Comparison of ENCODE assay signal across 26 mouse cellular contexts in the genomic region with DNA sequence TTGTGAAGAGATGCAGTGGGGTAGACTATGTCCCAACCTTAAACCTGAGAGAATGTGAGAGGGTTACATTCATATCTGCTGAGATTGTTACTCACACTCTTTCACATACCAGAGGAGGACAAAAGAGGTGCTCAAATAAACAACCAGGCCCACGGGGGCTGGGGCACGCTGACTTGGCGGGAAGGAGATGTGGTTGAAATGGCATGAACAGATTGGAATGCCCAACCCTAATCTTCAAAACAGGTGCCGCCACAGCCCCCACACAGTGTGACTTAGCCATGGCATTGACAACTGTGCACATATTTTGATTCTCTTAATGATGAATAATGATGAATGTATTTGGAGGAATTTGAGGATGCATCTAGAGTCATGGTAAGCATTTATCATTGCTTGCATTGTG.
DNase-seq lines count a peak whose midpoint lies in the region; ATAC-seq and TF ChIP-seq lines count a peak whose summit lies in the region.
"Had no signal": no experiment of that assay in that cellular context is flagged by ENCODE, and none has a peak within 500 bp of the region (broad histone marks: within the 10 kb centered on the region; RNA-seq: fewer than 3 reads in every experiment).

No protein-coding gene starts in this region.

- no peak for TF ChIP-seq EP300 in lung, postnatal 0 days (IDR thresholded peaks at IDR 0.05)

- H3K27me3 ChIP-seq in heart, embryonic 12.5 days (replicated peaks): peaks cover 46% of the 10 kb centered on the region; the same call in 1 of the 2 replicates
- no peaks in the 10 kb centered on the region for H3K27me3 ChIP-seq in lung, embryonic 14.5 days (ENCODE audit: insufficient read depth, low read length)
- no peaks in the 10 kb centered on the region for H3K27me3 ChIP-seq in lung, postnatal 0 days (replicated peaks; ENCODE audit: insufficient read depth, low read length)
- no peaks in the 10 kb centered on the region for H3K27me3 ChIP-seq in kidney, embryonic 16.5 days (ENCODE audit: insufficient read depth, low read length)
- no peaks in the 10 kb centered on the region for H3K27me3 ChIP-seq in kidney, embryonic 14.5 days (ENCODE audit: control insufficient read depth, insufficient read depth, low read length)
- H3K27me3 ChIP-seq: CH12.LX; embryonic facial prominence, embryonic 13.5 days; embryonic facial prominence, embryonic 15.5 days; forebrain, embryonic 12.5 days had no signal

- 86% methylated on average over 4 of the region's 4 CpGs for whole genome bisulfite sequencing in heart, embryonic 12.5 days
- WGBS in lung, embryonic 14.5 days: 74% methylated on average over 4 of the region's 4 CpGs
- WGBS in lung, postnatal 0 days: 77% methylated on average over 4 of the region's 4 CpGs
- 87% methylated on average over 4 of the region's 4 CpGs for WGBS in kidney, embryonic 16.5 days
- WGBS in kidney, embryonic 14.5 days: 88% methylated on average over 4 of the region's 4 CpGs

- ATAC-seq in heart, embryonic 12.5 days (ENCODE audit: insufficient number of reproducible peaks, low FRiP score): no peak
- no peak for ATAC-seq in lung, embryonic 14.5 days (ENCODE audit: insufficient read depth)
- ATAC-seq in lung, postnatal 0 days: no peak
- no peak for ATAC-seq in kidney, embryonic 16.5 days (ENCODE audit: low FRiP score, low TSS enrichment)
- ATAC-seq in kidney, embryonic 14.5 days (ENCODE audit: low FRiP score, low TSS enrichment): no peak
- ATAC-seq: CD4-positive, CD25-positive, alpha-beta regulatory T cell, adult 4 months; forebrain, embryonic 14.5 days; forebrain, embryonic 16.5 days had no signal

- H3K4me1 ChIP-seq in heart, embryonic 12.5 days (replicated peaks): peaks cover 7% of the 10 kb centered on the region; the same call in 1 of the 2 replicates
- H3K4me1 ChIP-seq in lung, embryonic 14.5 days (ENCODE audit: insufficient read depth): no peaks in the 10 kb centered on the region
- H3K4me1 ChIP-seq in lung, postnatal 0 days (ENCODE audit: insufficient read depth, low read depth, low read length): no peaks in the 10 kb centered on the region
- no peaks in the 10 kb centered on the region for H3K4me1 ChIP-seq in kidney, embryonic 16.5 days (ENCODE audit: insufficient read depth, low read length)
- H3K4me1 ChIP-seq in kidney, embryonic 14.5 days (ENCODE audit: control insufficient read depth, insufficient read depth, low read length): no peaks in the 10 kb centered on the region
- H3K4me1 ChIP-seq: embryonic facial prominence, embryonic 15.5 days; forebrain, embryonic 10.5 days; forebrain, embryonic 12.5 days had no signal

- no peak overlapping the region for H3K4me3 ChIP-seq in heart, embryonic 12.5 days
- H3K4me3 ChIP-seq in lung, embryonic 14.5 days (ENCODE audit: low read depth, low read length): no peak overlapping the region
- H3K4me3 ChIP-seq in lung, postnatal 0 days (ENCODE audit: low read depth, low read length): no peak overlapping the region
- H3K4me3 ChIP-seq in kidney, embryonic 16.5 days (ENCODE audit: low read length): no peak overlapping the region
- H3K4me3 ChIP-seq in kidney, embryonic 14.5 days (ENCODE audit: low read length): no peak overlapping the region
- H3K4me3 ChIP-seq: embryonic facial prominence, embryonic 13.5 days; embryonic facial prominence, embryonic 15.5 days; erythroblast, embryonic 14.5 days; forebrain, embryonic 10.5 days; forebrain, embryonic 12.5 days had no signal

- no peaks in the 10 kb centered on the region for H3K36me3 ChIP-seq in heart, embryonic 12.5 days
- H3K36me3 ChIP-seq in lung, embryonic 14.5 days (ENCODE audit: insufficient read depth): no peaks in the 10 kb centered on the region
- H3K36me3 ChIP-seq in lung, postnatal 0 days (ENCODE audit: insufficient read depth, low read length): no peaks in the 10 kb centered on the region
- no peaks in the 10 kb centered on the region for H3K36me3 ChIP-seq in kidney, embryonic 16.5 days (ENCODE audit: insufficient read depth, low read length)
- H3K36me3 ChIP-seq in kidney, embryonic 14.5 days (ENCODE audit: control insufficient read depth, insufficient read depth, low read length): no peaks in the 10 kb centered on the region
- H3K36me3 ChIP-seq: embryonic facial prominence, embryonic 13.5 days; embryonic facial prominence, embryonic 15.5 days; forebrain, embryonic 10.5 days; forebrain, embryonic 12.5 days; G1E had no signal

- TF ChIP-seq CTCF in lung, embryonic 14.5 days (IDR thresholded peaks at IDR 0.05; ENCODE audit: low read depth): no peak
- no peak for TF ChIP-seq CTCF in lung, postnatal 0 days (IDR thresholded peaks at IDR 0.05)

- no peak overlapping the region for H3K9ac ChIP-seq in heart, embryonic 12.5 days
- H3K9ac ChIP-seq in lung, embryonic 14.5 days: no peak overlapping the region
- no peak overlapping the region for H3K9ac ChIP-seq in lung, postnatal 0 days (replicated peaks; ENCODE audit: low read depth)
- H3K9ac ChIP-seq in kidney, embryonic 16.5 days (replicated peaks; ENCODE audit: low read length): no peak overlapping the region
- no peak overlapping the region for H3K9ac ChIP-seq in kidney, embryonic 14.5 days (ENCODE audit: low read depth, low read length)
- H3K9ac ChIP-seq: embryonic facial prominence, embryonic 13.5 days; embryonic facial prominence, embryonic 15.5 days; forebrain, embryonic 12.5 days had no signal

- peak; percentile 42 for DNase-seq in heart, adult 11 months
- DNase-seq in lung, embryonic 14.5 days: peak; percentile 0
- no peak for DNase-seq in lung, postnatal 0 days (ENCODE audit: low spot score)
- DNase-seq in Muller cell, postnatal 12 days (ENCODE audit: inconsistent ontology term): peak; percentile 93
- DNase-seq: adrenal gland, postnatal 10 days; adrenal gland, postnatal 25 days; cerebellum, adult 11 months; cerebellum, adult 18-20 months; cerebellum, adult 8-10 months; cerebellum, adult 9-11 months; cerebellum, postnatal 14 days; cerebellum, postnatal 36 days; embryo, embryonic 11 days had no signal

- no peak overlapping the region for H3K27ac ChIP-seq in heart, embryonic 12.5 days (ENCODE audit: poor library complexity, severe bottlenecking)
- no peak overlapping the region for H3K27ac ChIP-seq in lung, embryonic 14.5 days (ENCODE audit: low read depth)
- H3K27ac ChIP-seq in lung, postnatal 0 days (ENCODE audit: low read length): no peak overlapping the region
- H3K27ac ChIP-seq in kidney, embryonic 16.5 days (ENCODE audit: low read length): no peak overlapping the region
- H3K27ac ChIP-seq in kidney, embryonic 14.5 days (ENCODE audit: low read depth, low read length): no peak overlapping the region
- H3K27ac ChIP-seq: embryonic facial prominence, embryonic 13.5 days; embryonic facial prominence, embryonic 15.5 days; forebrain, embryonic 10.5 days; forebrain, embryonic 12.5 days had no signal

- H3K9me3 ChIP-seq in heart, embryonic 12.5 days (replicated peaks): no peaks in the 10 kb centered on the region
- no peaks in the 10 kb centered on the region for H3K9me3 ChIP-seq in lung, embryonic 14.5 days (ENCODE audit: low read depth, low read length)
- no peaks in the 10 kb centered on the region for H3K9me3 ChIP-seq in lung, postnatal 0 days (ENCODE audit: low read length)
- H3K9me3 ChIP-seq in kidney, embryonic 16.5 days (ENCODE audit: low read length): no peaks in the 10 kb centered on the region
- H3K9me3 ChIP-seq in kidney, embryonic 14.5 days (ENCODE audit: control insufficient read depth, low read length): no peaks in the 10 kb centered on the region
- H3K9me3 ChIP-seq: embryonic facial prominence, embryonic 13.5 days; embryonic facial prominence, embryonic 15.5 days; forebrain, embryonic 10.5 days; forebrain, embryonic 12.5 days; G1E had no signal

- no peak overlapping the region for H3K4me2 ChIP-seq in heart, embryonic 12.5 days
- H3K4me2 ChIP-seq in lung, embryonic 14.5 days: no peak overlapping the region
- H3K4me2 ChIP-seq in lung, postnatal 0 days (replicated peaks; ENCODE audit: low read depth, low read length): no peak overlapping the region
- H3K4me2 ChIP-seq in kidney, embryonic 16.5 days (replicated peaks; ENCODE audit: low read depth, low read length): no peak overlapping the region
- no peak overlapping the region for H3K4me2 ChIP-seq in kidney, embryonic 14.5 days (replicated peaks; ENCODE audit: low read depth, low read length)
- H3K4me2 ChIP-seq: embryonic facial prominence, embryonic 13.5 days; embryonic facial prominence, embryonic 15.5 days; forebrain, embryonic 12.5 days had no signal
